Mouse (Mus musculus): ENCODE measurements around the gene Tfap2b. TPM values are rescaled to one million over a fixed set of nuclear protein-coding genes. Genes with fewer than 3 reads are reported as not detected.
A peak's percentile ranks its signal among the peaks of the same experiment; 100 is the strongest.

The Tfap2b gene
- polyA plus RNA-seq, 1 experiment from 2014 or later, result 3.0 TPM

DNA sequence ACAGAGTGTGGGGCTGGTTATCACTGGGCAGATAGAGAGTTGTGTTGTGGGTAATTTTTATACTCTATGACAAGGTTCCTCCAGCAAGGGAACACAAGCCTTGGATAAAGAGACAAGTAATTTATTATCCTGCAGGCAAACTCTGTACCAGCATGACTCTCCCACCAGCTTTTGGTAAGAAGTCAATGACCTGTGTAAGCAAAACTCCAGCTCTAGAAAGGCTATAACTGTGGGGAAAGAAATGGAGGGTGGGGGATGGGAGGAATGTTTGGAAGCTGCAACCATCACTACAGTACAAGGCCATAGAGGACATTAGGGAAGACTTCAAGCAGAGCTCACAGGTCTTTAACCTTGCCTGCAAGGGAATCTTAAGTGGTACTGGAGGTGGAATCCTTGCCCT lies 31.3 kb downstream of the Tfap2b start:
- Histone ChIP-seq H3K9ac (replicated peaks; ENCODE audit: low read depth, low read length) (no peak overlapping the region), H3K27me3 (replicated peaks; ENCODE audit: control insufficient read depth, insufficient read depth, low read length) (peaks cover 77% of the 10 kb centered on the region), H3K27ac (ENCODE audit: low read length) (no peak overlapping the region), H3K36me3 (ENCODE audit: control insufficient read depth, insufficient read depth) (no peaks in the 10 kb centered on the region), H3K4me3 (replicated peaks; ENCODE audit: low read length) (no peak overlapping the region), H3K4me1 (replicated peaks; ENCODE audit: control insufficient read depth, insufficient read depth, low read length) (peaks cover 6% of the 10 kb centered on the region; the same call in 1 of the 2 replicates), H3K9me3 (ENCODE audit: control insufficient read depth, low read length) (peaks cover 3% of the 10 kb centered on the region; the same call in 1 of the 2 replicates), H3K4me2 (ENCODE audit: low read length) (no peak overlapping the region)
- ATAC-seq, result no peak

- WGBS, result under 1% methylated on average over 18 of the region's 20 CpGs
- Histone ChIP-seq H3K27ac (ENCODE audit: low read length) (no peak overlapping the region), H3K9ac (replicated peaks; ENCODE audit: low read depth, low read length) (no peak overlapping the region), H3K4me2 (ENCODE audit: low read length) (no peak overlapping the region; the same call in 1 of the 2 replicates), H3K36me3 (ENCODE audit: control insufficient read depth, insufficient read depth) (no peaks in the 10 kb centered on the region), H3K4me3 (replicated peaks; ENCODE audit: low read length) (peak overlapping the region; percentile 14; the same call in 1 of the 2 replicates), H3K27me3 (replicated peaks; ENCODE audit: control insufficient read depth, insufficient read depth, low read length) (peaks cover 67% of the 10 kb centered on the region), H3K9me3 (ENCODE audit: control insufficient read depth, low read length) (peaks cover 3% of the 10 kb centered on the region; the same call in 1 of the 2 replicates), H3K4me1 (replicated peaks; ENCODE audit: control insufficient read depth, insufficient read depth, low read length) (peaks cover 6% of the 10 kb centered on the region; the same call in 1 of the 2 replicates)
- peak; percentile 50 for ATAC-seq
Observed at GRCm38 (mm10) chr1:19241316-19241715, 32.6 kb downstream of the Tfap2b start.

DNA sequence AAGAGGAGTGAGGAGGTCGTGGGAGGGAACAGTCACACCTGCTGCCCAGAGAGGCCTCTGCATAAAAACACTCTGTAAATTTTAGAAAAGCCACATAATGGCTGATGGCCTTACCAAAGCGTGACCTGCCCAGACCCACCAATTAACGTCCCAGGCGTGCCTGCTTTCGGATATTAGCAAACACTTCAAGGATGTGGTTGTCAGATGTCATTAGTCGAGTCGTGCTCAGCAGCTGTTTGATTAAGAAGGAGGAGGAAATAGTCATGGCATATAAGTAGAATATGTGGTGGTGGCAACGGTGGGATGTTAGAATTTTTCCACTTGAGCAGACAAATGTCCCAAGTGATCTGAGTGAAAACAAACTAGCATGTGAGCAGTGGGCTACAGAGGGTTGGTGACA lies 33.3 kb downstream of the Tfap2b start:
- Histone ChIP-seq H3K4me3 (replicated peaks; ENCODE audit: low read length) (no peak overlapping the region), H3K4me2 (ENCODE audit: low read length) (no peak overlapping the region), H3K36me3 (ENCODE audit: control insufficient read depth, insufficient read depth) (no peaks in the 10 kb centered on the region), H3K9ac (replicated peaks; ENCODE audit: low read depth, low read length) (no peak overlapping the region), H3K4me1 (replicated peaks; ENCODE audit: control insufficient read depth, insufficient read depth, low read length) (peaks cover 6% of the 10 kb centered on the region; the same call in 1 of the 2 replicates), H3K9me3 (ENCODE audit: control insufficient read depth, low read length) (peaks cover 3% of the 10 kb centered on the region; the same call in 1 of the 2 replicates), H3K27me3 (replicated peaks; ENCODE audit: control insufficient read depth, insufficient read depth, low read length) (peaks cover 60% of the 10 kb centered on the region), H3K27ac (ENCODE audit: low read length) (no peak overlapping the region)
- WGBS, result 3% methylated on average over 8 of the region's 8 CpGs
- no peak for ATAC-seq

- ATAC-seq, result peak; percentile 94
- H3K27ac ChIP-seq (ENCODE audit: low read length), result no peak overlapping the region
- H3K9ac ChIP-seq (replicated peaks; ENCODE audit: low read depth, low read length), result no peak overlapping the region
- no peak overlapping the region for H3K4me3 ChIP-seq (replicated peaks; ENCODE audit: low read length)
- H3K36me3 ChIP-seq (ENCODE audit: control insufficient read depth, insufficient read depth), result no peaks in the 10 kb centered on the region
- 7% methylated on average over 4 of the region's 4 CpGs for WGBS
- peaks cover 42% of the 10 kb centered on the region for H3K27me3 ChIP-seq (replicated peaks; ENCODE audit: control insufficient read depth, insufficient read depth, low read length)
- H3K4me2 ChIP-seq (ENCODE audit: low read length), result no peak overlapping the region
- no peaks in the 10 kb centered on the region for H3K9me3 ChIP-seq (ENCODE audit: control insufficient read depth, low read length)
- peaks cover 6% of the 10 kb centered on the region; the same call in 1 of the 2 replicates for H3K4me1 ChIP-seq (replicated peaks; ENCODE audit: control insufficient read depth, insufficient read depth, low read length)
Observed at GRCm38 (mm10) chr1:19245032-19245431, 36.3 kb downstream of the Tfap2b start.

GRCm38 (mm10) chr1:19251286-19251685 lies 42.6 kb downstream of the Tfap2b start:
- no peak for ATAC-seq
- H3K4me2 ChIP-seq (ENCODE audit: low read length), result no peak overlapping the region
- no peak overlapping the region for H3K9ac ChIP-seq (replicated peaks; ENCODE audit: low read depth, low read length)
- no peak overlapping the region for H3K4me3 ChIP-seq (replicated peaks; ENCODE audit: low read length)
- no peaks in the 10 kb centered on the region for H3K36me3 ChIP-seq (ENCODE audit: control insufficient read depth, insufficient read depth)
- peaks cover 5% of the 10 kb centered on the region for H3K27me3 ChIP-seq (replicated peaks; ENCODE audit: control insufficient read depth, insufficient read depth, low read length)
- no peaks in the 10 kb centered on the region for H3K4me1 ChIP-seq (replicated peaks; ENCODE audit: control insufficient read depth, insufficient read depth, low read length)
- 28% methylated on average over 6 of the region's 6 CpGs for WGBS
- no peak overlapping the region for H3K27ac ChIP-seq (ENCODE audit: low read length)
- no peaks in the 10 kb centered on the region for H3K9me3 ChIP-seq (ENCODE audit: control insufficient read depth, low read length)

- H3K27ac ChIP-seq (ENCODE audit: low read length), result no peak overlapping the region
- H3K9ac ChIP-seq (replicated peaks; ENCODE audit: low read depth, low read length), result no peak overlapping the region
- no peaks in the 10 kb centered on the region for H3K27me3 ChIP-seq (replicated peaks; ENCODE audit: control insufficient read depth, insufficient read depth, low read length)
- H3K4me2 ChIP-seq (ENCODE audit: low read length), result no peak overlapping the region
- no peaks in the 10 kb centered on the region for H3K4me1 ChIP-seq (replicated peaks; ENCODE audit: control insufficient read depth, insufficient read depth, low read length)
- WGBS, result 77% methylated on average over 1 of the region's 1 CpGs
- ATAC-seq, result no peak
- H3K36me3 ChIP-seq (ENCODE audit: control insufficient read depth, insufficient read depth), result no peaks in the 10 kb centered on the region
- no peak overlapping the region for H3K4me3 ChIP-seq (replicated peaks; ENCODE audit: low read length)
- no peaks in the 10 kb centered on the region for H3K9me3 ChIP-seq (ENCODE audit: control insufficient read depth, low read length)
Observed at GRCm38 (mm10) chr1:19269596-19269995, 60.9 kb downstream of the Tfap2b start.

Other genes with a start within 250 kb of the Tfap2b start
- gene Tfap2d, start 105.9 kb upstream of the Tfap2b start, polyA plus RNA-seq (2015; fragmentation: Nextera tagmentation; extraction: Ambion mirVana), result 7.1 and 11.1 TPM in 2 replicates